Mouse (Mus musculus): ENCODE data around the gene Gm7029. TPM values are rescaled to one million over a fixed set of nuclear protein-coding genes. Genes with fewer than 3 reads are reported as not detected.
"Not testable (repeated sequence)": the region's sequence is repeated elsewhere in the genome, so short reads cannot be mapped to it uniquely, and the experiment has no call there.

Gene Gm7029
- polyA plus RNA-seq, 1 experiment from 2014 or later, result not detected

DNA sequence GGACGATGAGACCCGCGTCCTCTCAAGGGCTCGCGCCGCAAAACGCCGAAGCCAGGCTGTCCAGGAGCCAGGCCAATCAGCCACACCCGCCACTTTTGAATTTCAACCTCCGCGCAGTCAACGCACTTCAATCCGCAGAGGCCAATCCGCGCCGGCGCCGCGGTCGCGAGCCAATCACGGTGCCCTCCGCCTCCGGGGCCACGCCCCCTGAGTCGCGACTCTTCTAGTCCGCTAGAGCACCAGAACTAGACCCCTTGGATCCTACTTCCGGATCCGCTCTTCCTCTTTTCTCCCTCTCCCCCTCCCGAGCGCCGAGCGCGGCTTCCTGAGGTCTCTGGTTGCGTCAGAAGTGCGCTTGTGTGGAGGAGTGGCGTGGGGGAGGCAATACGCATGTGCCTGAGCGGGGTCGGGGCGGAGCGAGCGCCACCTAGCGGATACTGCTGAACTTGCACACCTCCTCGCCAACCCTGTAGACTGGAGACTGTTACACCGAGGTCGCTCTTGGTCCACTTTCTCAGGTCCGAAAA lies 17.0 kb downstream of the Gm7029 start, which contains the start of gene Kifc1:
Kifc1 (minus strand) TSS at position 129 of the 527 bp plus-strand sequence.
- ATAC-seq, result peak; percentile 100
- Histone ChIP-seq H3K27me3 (replicated peaks; ENCODE audit: control insufficient read depth, insufficient read depth, low read length) (no peaks in the 10 kb centered on the region), H3K9me3 (ENCODE audit: control insufficient read depth, low read length) (no peaks in the 10 kb centered on the region), H3K4me3 (replicated peaks; ENCODE audit: low read length) (peak within 1 kb of the TSS; percentile 60), H3K4me2 (ENCODE audit: low read length) (peak within 1 kb of the TSS; percentile 63), H3K4me1 (replicated peaks; ENCODE audit: control insufficient read depth, insufficient read depth, low read length) (peaks cover 8% of the 10 kb centered on the region), H3K27ac (ENCODE audit: low read length) (no peak within 1 kb of the TSS), H3K9ac (replicated peaks; ENCODE audit: low read depth, low read length) (peak within 1 kb of the TSS; percentile 54), H3K36me3 (ENCODE audit: control insufficient read depth, insufficient read depth) (no peaks in the 10 kb centered on the region)
- WGBS, result 0% methylated on average over 49 of the region's 49 CpGs

DNA sequence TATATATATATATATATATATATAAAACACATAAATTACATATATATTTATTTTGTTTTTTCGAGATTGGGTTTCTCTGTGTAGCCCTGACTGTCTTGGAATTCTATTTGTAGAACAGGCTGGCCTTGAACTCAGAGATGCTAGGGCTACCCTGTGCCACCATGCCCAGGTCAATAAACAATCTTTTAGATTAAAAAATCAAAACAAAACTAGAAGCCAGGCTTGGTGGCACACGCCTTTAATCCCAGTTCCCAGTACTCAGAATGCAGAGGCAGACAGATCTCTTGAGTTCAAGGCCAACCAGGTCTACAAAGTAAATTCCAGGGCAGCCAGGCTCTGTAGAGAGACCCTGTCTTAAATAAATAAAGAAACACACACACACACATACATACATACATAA lies 17.7 kb downstream of the Gm7029 start:
- Histone ChIP-seq H3K9ac (replicated peaks; ENCODE audit: low read depth, low read length) (no peak overlapping the region), H3K9me3 (ENCODE audit: control insufficient read depth, low read length) (no peaks in the 10 kb centered on the region), H3K4me2 (ENCODE audit: low read length) (no peak overlapping the region), H3K4me1 (replicated peaks; ENCODE audit: control insufficient read depth, insufficient read depth, low read length) (peaks cover 8% of the 10 kb centered on the region), H3K4me3 (replicated peaks; ENCODE audit: low read length) (no peak overlapping the region), H3K27ac (ENCODE audit: low read length) (no peak overlapping the region), H3K36me3 (ENCODE audit: control insufficient read depth, insufficient read depth) (no peaks in the 10 kb centered on the region), H3K27me3 (replicated peaks; ENCODE audit: control insufficient read depth, insufficient read depth, low read length) (no peaks in the 10 kb centered on the region)
- no peak for ATAC-seq
- 67% methylated on average over 2 of the region's 2 CpGs for WGBS

DNA sequence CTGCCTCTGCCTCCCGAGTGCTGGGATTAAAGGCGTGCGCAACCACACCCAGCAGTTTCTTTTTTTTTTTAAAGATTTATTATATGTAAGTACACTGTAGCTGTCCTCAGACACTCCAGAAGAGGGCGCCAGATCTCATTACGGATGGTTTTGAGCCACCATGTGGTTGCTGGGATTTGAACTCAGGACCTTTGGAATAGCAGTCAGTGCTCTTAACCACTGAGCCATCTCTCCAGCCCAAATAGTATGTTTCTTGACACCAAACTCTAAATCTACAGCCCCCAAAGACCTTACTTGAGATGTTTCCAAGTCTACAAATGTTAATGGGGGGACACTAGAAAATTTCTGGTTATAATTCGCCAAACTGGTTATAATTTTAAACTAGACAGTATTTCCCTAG lies 18.3 kb downstream of the Gm7029 start:
- WGBS, result 65% methylated on average over 6 of the region's 6 CpGs
- H3K4me1 ChIP-seq (replicated peaks; ENCODE audit: control insufficient read depth, insufficient read depth, low read length); ATAC-seq; H3K27me3 ChIP-seq (replicated peaks; ENCODE audit: control insufficient read depth, insufficient read depth, low read length); H3K36me3 ChIP-seq (ENCODE audit: control insufficient read depth, insufficient read depth); H3K4me3 ChIP-seq (replicated peaks; ENCODE audit: low read length); H3K27ac ChIP-seq (ENCODE audit: low read length); H3K9ac ChIP-seq (replicated peaks; ENCODE audit: low read depth, low read length); H3K4me2 ChIP-seq (ENCODE audit: low read length); H3K9me3 ChIP-seq (ENCODE audit: control insufficient read depth, low read length): not testable (repeated sequence)

DNA sequence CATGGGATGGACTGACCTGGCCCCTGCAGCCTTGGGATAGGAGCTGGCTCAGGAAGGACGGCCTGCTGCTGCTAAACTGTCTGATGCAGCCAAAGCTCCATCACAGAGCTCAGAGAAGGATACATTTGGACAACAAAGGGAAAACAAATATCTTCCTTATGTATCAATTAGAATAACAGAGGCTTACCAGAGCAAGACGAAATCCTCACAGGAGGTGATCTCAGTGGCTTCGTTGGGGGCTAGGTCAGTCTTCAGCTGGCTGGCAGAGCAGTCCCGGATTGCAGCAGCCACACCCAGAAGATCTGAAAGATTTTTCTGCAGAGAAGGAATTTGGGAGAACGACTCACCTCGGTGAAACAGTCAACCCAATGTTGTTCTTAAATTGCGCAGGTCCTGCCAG lies 18.8 kb downstream of the Gm7029 start:
- Histone ChIP-seq H3K4me3 (replicated peaks; ENCODE audit: low read length) (no peak overlapping the region), H3K4me1 (replicated peaks; ENCODE audit: control insufficient read depth, insufficient read depth, low read length) (peaks cover 8% of the 10 kb centered on the region), H3K27ac (ENCODE audit: low read length) (no peak overlapping the region), H3K36me3 (ENCODE audit: control insufficient read depth, insufficient read depth) (no peaks in the 10 kb centered on the region), H3K27me3 (replicated peaks; ENCODE audit: control insufficient read depth, insufficient read depth, low read length) (no peaks in the 10 kb centered on the region), H3K9me3 (ENCODE audit: control insufficient read depth, low read length) (no peaks in the 10 kb centered on the region), H3K4me2 (ENCODE audit: low read length) (no peak overlapping the region), H3K9ac (replicated peaks; ENCODE audit: low read depth, low read length) (no peak overlapping the region)
- 31% methylated on average over 7 of the region's 7 CpGs for WGBS
- no peak for ATAC-seq

DNA sequence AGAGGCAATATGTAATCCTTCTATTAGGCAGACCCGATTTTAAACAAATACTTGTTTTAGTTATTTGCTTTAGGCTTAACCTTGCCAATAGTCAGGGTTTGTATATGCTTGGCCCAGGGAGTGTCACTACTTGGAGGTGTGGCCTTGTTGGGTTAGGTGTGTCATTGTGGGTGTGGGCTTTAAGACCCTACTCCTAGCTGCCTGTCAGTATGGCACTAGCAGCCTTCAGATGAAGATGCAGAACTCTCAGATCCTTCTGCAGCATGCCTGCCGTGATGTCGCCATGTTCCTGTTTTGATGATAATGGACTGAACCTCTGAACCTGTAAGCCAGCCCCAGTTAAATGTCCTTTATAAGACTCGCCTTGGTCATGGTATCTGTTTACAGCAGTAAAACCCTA lies 19.4 kb downstream of the Gm7029 start:
- H3K4me3 ChIP-seq (replicated peaks; ENCODE audit: low read length); ATAC-seq: not testable (repeated sequence)
- 88% methylated on average over 4 of the region's 4 CpGs for WGBS

DNA sequence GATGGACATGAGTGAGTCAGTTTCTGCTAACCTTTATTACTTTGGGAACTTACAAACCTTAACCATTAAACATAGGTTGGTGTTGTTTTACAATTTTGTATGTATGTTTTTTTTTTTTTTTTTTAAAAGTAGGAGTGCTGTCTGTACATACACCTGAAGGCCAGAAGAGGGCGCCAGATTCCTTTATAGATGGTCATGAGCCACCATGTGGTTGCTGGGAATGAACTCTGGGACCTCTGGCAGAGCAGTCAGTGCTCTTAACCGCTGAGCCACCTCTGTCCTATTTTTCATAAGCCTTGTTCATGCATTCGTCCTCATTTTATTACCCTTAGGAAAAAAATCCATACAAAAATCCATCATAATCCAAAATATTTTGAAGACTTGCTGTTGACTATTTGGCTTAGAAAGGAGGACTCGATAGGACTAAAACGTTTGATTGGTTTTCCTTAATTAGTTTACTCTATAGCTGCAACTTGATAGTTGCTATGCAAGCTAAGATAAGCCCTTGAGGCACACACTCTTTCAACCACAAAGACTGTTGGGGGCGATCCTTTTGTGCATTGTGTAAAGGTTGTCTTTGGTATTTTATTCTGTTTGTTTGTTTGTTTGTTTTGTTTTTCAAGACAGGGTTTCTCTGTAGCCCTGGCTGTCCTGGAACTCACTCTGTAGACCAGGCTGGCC lies 23.6 kb downstream of the Gm7029 start:
- no peak overlapping the region for H3K4me2 ChIP-seq (ENCODE audit: low read length)
- no peaks in the 10 kb centered on the region for H3K36me3 ChIP-seq (ENCODE audit: control insufficient read depth, insufficient read depth)
- H3K27me3 ChIP-seq (replicated peaks; ENCODE audit: control insufficient read depth, insufficient read depth, low read length), result no peaks in the 10 kb centered on the region
- H3K27ac ChIP-seq (ENCODE audit: low read length), result no peak overlapping the region
- WGBS, result 43% methylated on average over 6 of the region's 6 CpGs
- H3K4me1 ChIP-seq (replicated peaks; ENCODE audit: control insufficient read depth, insufficient read depth, low read length), result no peaks in the 10 kb centered on the region
- no peak for ATAC-seq
- no peak overlapping the region for H3K4me3 ChIP-seq (replicated peaks; ENCODE audit: low read length)
- H3K9ac ChIP-seq (replicated peaks; ENCODE audit: low read depth, low read length), result no peak overlapping the region
- no peaks in the 10 kb centered on the region for H3K9me3 ChIP-seq (ENCODE audit: control insufficient read depth, low read length)

More for the DNA sequence above, 19.4 kb downstream of the Gm7029 start:
- not testable (repeated sequence) for H3K27ac ChIP-seq (ENCODE audit: low read length); H3K9ac ChIP-seq (replicated peaks; ENCODE audit: low read depth, low read length); H3K4me2 ChIP-seq (ENCODE audit: low read length); H3K4me1 ChIP-seq (replicated peaks; ENCODE audit: control insufficient read depth, insufficient read depth, low read length); H3K9me3 ChIP-seq (ENCODE audit: control insufficient read depth, low read length); H3K27me3 ChIP-seq (replicated peaks; ENCODE audit: control insufficient read depth, insufficient read depth, low read length); H3K36me3 ChIP-seq (ENCODE audit: control insufficient read depth, insufficient read depth)

DNA sequence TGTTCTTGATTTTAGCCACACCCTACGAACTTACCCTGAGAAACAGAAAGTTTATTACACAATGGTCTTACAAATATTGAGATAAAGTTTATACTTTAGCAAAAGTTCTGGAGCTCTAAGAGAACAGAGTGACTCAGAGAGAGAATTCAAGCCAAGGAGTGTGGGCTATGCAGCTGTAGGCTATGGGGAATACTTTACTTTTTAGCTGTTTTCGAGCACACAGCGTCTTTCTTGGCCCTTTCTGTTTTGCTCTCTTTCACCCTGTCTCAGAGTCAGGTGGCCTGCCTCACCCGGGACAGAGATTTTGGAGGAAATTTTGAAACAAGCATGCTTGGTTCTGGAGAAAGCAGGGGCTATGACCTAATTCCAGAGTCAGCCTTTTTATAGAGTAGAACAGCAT lies 24.6 kb downstream of the Gm7029 start:
- not testable (repeated sequence) for H3K36me3 ChIP-seq (ENCODE audit: control insufficient read depth, insufficient read depth); H3K27ac ChIP-seq (ENCODE audit: low read length); ATAC-seq; H3K9me3 ChIP-seq (ENCODE audit: control insufficient read depth, low read length); H3K4me2 ChIP-seq (ENCODE audit: low read length); H3K4me3 ChIP-seq (replicated peaks; ENCODE audit: low read length); H3K27me3 ChIP-seq (replicated peaks; ENCODE audit: control insufficient read depth, insufficient read depth, low read length); H3K9ac ChIP-seq (replicated peaks; ENCODE audit: low read depth, low read length); H3K4me1 ChIP-seq (replicated peaks; ENCODE audit: control insufficient read depth, insufficient read depth, low read length)
- WGBS, result 87% methylated on average over 4 of the region's 4 CpGs

DNA sequence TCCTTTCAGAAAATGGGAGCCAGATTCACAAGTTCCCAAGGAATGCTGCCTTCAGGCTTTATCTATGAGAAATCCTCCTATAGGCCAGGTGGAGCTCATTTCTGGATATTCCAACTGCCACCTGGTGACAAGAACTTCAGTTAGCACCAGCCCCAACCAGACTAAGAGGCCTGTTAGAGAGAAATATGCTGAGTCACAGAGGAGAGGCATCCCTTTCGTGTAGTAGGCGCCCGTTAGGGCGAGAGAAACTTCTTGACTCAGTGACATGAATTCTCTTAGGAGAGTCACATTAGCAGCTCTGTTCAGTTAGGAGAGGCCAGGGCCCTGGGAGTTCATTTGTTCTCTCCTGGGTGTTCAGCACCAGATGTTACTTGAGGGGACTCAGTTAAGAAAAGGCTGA lies 26.0 kb downstream of the Gm7029 start:
- ATAC-seq, result no peak
- Histone ChIP-seq H3K9me3 (ENCODE audit: control insufficient read depth, low read length) (no peaks in the 10 kb centered on the region), H3K4me3 (replicated peaks; ENCODE audit: low read length) (no peak overlapping the region), H3K9ac (replicated peaks; ENCODE audit: low read depth, low read length) (no peak overlapping the region), H3K36me3 (ENCODE audit: control insufficient read depth, insufficient read depth) (no peaks in the 10 kb centered on the region), H3K4me2 (ENCODE audit: low read length) (no peak overlapping the region), H3K27me3 (replicated peaks; ENCODE audit: control insufficient read depth, insufficient read depth, low read length) (no peaks in the 10 kb centered on the region), H3K4me1 (replicated peaks; ENCODE audit: control insufficient read depth, insufficient read depth, low read length) (no peaks in the 10 kb centered on the region), H3K27ac (ENCODE audit: low read length) (no peak overlapping the region)
- 77% methylated on average over 4 of the region's 4 CpGs for WGBS

DNA sequence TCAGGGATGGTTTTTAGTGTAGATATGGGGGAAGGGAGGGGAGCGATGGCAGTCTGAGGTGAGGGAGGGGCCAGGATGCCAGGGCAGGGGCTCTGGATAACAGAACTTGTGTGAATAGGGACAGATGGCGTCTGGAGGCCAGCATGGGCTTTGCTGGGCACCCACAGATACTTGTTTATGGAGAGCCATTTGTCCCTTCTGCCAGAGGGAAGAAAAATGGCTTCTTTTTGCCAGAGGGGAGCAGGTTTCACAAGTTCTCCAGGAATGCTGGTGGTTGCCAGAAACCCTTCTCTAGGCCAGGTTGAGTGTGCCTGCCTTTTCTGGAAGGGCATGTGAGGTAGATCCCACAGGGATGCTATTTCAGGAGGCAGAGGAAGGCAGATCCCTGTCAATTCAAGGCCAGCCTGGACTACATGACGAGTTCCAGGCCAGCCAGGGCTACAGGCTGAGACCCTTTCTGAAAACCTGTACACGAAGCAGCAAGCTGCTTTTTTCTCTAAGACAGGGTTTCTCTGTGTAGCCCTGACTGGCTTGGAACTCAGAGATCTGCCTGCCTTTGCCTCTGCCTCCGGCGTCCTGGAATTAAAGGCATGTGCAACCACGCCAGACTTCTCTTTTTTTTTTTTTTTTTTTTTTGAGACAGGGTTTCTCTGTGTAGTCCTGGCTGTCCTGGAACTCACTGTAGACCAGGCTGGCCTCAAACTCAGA lies 26.8 kb downstream of the Gm7029 start:
- H3K9me3 ChIP-seq (ENCODE audit: control insufficient read depth, low read length), result no peaks in the 10 kb centered on the region
- no peak for ATAC-seq
- no peak overlapping the region for H3K4me3 ChIP-seq (replicated peaks; ENCODE audit: low read length)
- H3K27me3 ChIP-seq (replicated peaks; ENCODE audit: control insufficient read depth, insufficient read depth, low read length), result no peaks in the 10 kb centered on the region
- no peak overlapping the region for H3K9ac ChIP-seq (replicated peaks; ENCODE audit: low read depth, low read length)
- H3K4me2 ChIP-seq (ENCODE audit: low read length), result no peak overlapping the region
- H3K27ac ChIP-seq (ENCODE audit: low read length), result no peak overlapping the region
- WGBS, result 68% methylated on average over 7 of the region's 7 CpGs
- H3K36me3 ChIP-seq (ENCODE audit: control insufficient read depth, insufficient read depth), result no peaks in the 10 kb centered on the region
- H3K4me1 ChIP-seq (replicated peaks; ENCODE audit: control insufficient read depth, insufficient read depth, low read length), result no peaks in the 10 kb centered on the region

Data from forebrain, embryonic 16.5 days (tissue).